Mouse (Mus musculus) bone marrow, adult 2 months (tissue): ENCODE measurements around the gene Lrpap1.
A peak's percentile ranks its signal among the peaks of the same experiment; 100 is the strongest.

Experiments
- CTCF ChIP-seq: fragments of 200-500 bp; IDR thresholded peaks from 2 replicates; pipeline ENCODE4 v1.5.1; 2011; ENCODE audit warnings: low read length, control low read depth; ENCODE audit not compliant: control insufficient read depth, insufficient read depth
- POLR2A ChIP-seq: fragments of 200-500 bp; IDR thresholded peaks from 2 replicates; pipeline ENCODE4 v1.6.1; 2011; ENCODE audit warnings: low read depth, mild to moderate bottlenecking, control low read depth, low read length, borderline replicate concordance; ENCODE audit not compliant: control insufficient read depth

GRCm38 (mm10) chr5:35131773-35132172, 26.2 kb upstream of the Lrpap1 start:
- TF ChIP-seq POLR2A, result no peak
- TF ChIP-seq CTCF, result peak; percentile 74
